Mouse (Mus musculus): Measurements from ENCODE around the gene Lemd1.

GRCm38 (mm10) chr1:132289965-132290364 lies 98.7 kb downstream of the Lemd1 start:
- no peak for TF ChIP-seq CTCF (IDR thresholded peaks at IDR 0.05; ENCODE audit: low read depth)
- TF ChIP-seq EP300 (IDR thresholded peaks at IDR 0.05; ENCODE audit: low read depth) = no peak

Data from liver, embryonic 14.5 days (tissue).